Mouse (Mus musculus): ENCODE data around the gene Soat1. TPM values are rescaled to one million over a fixed set of nuclear protein-coding genes. Genes with fewer than 3 reads are reported as not detected.

Gene Soat1
- total RNA-seq, 2 experiments from 2014 or later = 40.8 to 48.5 TPM

DNA sequence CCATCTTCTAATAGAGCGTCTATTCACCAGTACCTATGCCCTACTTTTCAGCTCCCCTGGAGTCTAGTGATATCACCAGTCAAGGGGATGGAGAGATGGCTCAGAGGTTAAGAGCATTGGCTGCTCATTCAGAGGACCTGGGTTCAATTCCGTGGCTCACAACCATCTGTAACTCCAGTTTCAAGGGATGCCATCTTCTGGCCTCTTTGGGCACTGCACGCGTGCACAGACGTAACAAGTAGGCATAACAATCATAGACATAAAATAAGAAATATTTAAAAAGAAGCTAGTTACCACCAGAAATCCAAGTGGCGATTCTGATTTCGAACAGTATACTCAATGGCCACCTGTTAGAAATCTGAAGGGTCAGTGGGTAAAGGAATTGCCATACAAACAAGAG lies 13.4 kb upstream of the Soat1 start:
- intact Hi-C loops (cut with DNase I) = no loop called here
- no peak; the same call in none of the 2 replicates for TF ChIP-seq CTCF (IDR thresholded peaks at IDR 0.05)
- H3K4me3 ChIP-seq = no peak overlapping the region
- no peak overlapping the region for H3K27ac ChIP-seq
- DNase-seq (ENCODE audit: extremely low spot score in 1 of 2, low spot score in 2 of 2) = no peak

DNA sequence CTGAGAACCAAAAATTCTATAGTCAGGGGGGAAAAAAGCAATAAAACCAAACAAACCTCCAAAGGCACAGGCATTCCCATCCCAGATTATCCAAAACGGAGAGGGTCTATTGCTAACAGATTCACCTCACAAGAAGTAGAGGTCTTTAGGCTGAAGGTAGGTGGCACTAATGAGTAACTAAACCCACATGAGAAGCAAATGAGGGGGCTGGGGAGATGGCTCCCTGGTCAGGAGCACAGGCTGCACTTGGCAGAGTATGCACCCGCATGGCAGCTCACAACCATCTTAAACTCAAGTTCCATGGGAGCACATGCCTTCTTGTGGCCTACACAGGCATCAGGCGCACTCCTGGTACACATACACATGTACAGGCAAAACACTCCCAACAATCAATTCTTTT lies 7.7 kb upstream of the Soat1 start:
- H3K27ac ChIP-seq = no peak overlapping the region
- intact Hi-C loops (cut with DNase I) = no loop called here
- no peak overlapping the region for H3K4me3 ChIP-seq
- no peak for TF ChIP-seq CTCF (IDR thresholded peaks at IDR 0.05)
- DNase-seq (ENCODE audit: extremely low spot score in 1 of 2, low spot score in 2 of 2) = no peak

DNA sequence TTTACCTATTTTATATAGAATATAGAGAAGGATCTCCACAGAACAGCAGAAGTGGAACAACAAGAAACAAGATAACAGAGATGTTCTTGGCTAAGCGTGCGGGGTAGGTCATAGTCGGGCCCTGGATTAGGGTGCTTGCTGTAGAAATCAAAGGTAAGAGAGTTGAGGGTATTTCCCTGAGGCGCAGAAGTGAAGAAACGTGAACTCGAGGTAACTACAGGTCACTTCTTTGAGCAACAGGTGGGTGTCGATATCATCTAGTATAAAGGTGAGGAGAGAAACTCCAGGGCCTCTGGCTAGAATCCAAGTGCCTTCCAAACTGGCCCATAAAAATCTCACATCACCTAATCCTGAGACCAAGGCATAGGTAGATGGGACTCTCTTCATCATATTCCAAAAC lies 2.4 kb upstream of the Soat1 start:
- no peak for DNase-seq (ENCODE audit: extremely low spot score in 1 of 2, low spot score in 2 of 2)
- intact Hi-C loops (cut with DNase I) = no loop called here
- no peak overlapping the region for H3K4me3 ChIP-seq

DNA sequence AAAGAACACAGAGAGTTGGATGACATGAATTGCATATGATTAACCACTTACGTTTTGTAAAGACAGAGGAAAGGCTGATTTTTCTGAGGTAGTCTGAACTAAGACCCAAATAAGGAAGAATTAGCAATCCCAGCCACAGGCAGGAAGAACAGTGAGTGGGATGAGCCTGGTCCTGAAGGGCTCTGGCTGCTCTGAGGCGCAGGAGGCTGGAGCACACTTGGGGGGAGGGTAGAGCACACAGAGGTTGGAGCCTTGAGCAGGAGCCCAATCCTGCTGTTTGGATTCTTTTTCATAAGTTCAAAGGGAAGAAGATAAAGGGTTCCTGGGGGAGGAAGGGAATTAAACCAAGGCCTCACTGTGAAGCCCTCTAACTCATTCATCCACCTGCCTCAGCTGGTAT lies 1.9 kb upstream of the Soat1 start:
- intact Hi-C loops (cut with DNase I) = no loop called here
- TF ChIP-seq CTCF (IDR thresholded peaks at IDR 0.05) = no peak
- Histone ChIP-seq H3K27ac (no peak overlapping the region), H3K4me3 (no peak overlapping the region)
- DNase-seq (ENCODE audit: extremely low spot score in 1 of 2, low spot score in 2 of 2) = no peak

More for the DNA sequence above, 2.4 kb upstream of the Soat1 start:
- TF ChIP-seq CTCF (IDR thresholded peaks at IDR 0.05) = no peak
- no peak overlapping the region for H3K27ac ChIP-seq

DNA sequence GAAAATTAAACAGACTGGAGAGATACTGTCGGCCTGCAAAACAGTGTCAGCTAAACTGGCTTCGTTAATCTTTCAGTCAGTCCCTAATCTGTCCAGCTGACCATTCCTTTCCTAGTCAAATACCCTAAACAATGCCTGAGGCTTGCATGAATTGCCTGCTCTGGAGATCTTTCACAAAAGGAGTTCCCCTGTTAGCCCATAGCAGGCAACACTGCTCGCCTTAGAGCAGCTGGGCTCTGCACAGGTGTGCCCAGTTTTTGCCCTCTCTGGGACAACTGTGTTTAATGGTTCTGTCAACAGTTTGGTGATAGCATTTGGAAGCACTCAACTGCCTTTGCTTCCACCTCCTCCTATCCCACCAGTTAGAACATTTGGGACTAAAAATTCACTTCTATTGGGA lies 723 bp upstream of the Soat1 start:
- no peak for DNase-seq (ENCODE audit: extremely low spot score in 1 of 2, low spot score in 2 of 2)
- Histone ChIP-seq H3K27ac (no peak overlapping the region), H3K4me3 (no peak overlapping the region)
- intact Hi-C loops (cut with DNase I) = loop anchor here (2.0 kb wide), 1 partner anchor 54 kb away; the partner anchor contains the start of gene Axdnd1
- TF ChIP-seq CTCF (IDR thresholded peaks at IDR 0.05) = no peak

DNA sequence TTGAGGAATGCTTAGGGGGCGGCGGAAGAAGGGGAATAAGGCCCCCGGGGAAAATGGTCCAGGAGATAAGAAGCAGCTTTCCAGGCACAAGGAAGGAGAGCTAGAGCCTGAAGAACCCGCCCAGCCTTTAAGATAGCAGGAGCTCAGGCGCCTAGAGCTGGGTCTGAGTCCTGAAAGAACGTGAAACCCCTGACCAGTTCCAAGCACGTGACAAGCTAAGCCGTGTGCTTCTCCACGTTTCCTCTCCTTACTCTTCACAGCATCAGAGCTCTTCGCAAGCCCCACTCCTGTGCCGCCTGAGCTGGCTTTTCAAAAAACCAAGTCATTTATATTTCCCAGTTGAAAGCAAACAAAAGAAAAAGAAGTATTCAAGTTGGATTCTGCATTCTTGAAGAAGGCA lies 1.1 kb downstream of the Soat1 start:
- no peak for TF ChIP-seq CTCF (IDR thresholded peaks at IDR 0.05)
- DNase-seq (ENCODE audit: extremely low spot score in 1 of 2, low spot score in 2 of 2) = no peak
- Histone ChIP-seq H3K4me3 (peak overlapping the region; percentile 95), H3K27ac (no peak overlapping the region)
- intact Hi-C loops (cut with DNase I) = loop anchor here (2.0 kb wide), 1 partner anchor 86 kb away; the partner anchor contains the start of gene Abl2

DNA sequence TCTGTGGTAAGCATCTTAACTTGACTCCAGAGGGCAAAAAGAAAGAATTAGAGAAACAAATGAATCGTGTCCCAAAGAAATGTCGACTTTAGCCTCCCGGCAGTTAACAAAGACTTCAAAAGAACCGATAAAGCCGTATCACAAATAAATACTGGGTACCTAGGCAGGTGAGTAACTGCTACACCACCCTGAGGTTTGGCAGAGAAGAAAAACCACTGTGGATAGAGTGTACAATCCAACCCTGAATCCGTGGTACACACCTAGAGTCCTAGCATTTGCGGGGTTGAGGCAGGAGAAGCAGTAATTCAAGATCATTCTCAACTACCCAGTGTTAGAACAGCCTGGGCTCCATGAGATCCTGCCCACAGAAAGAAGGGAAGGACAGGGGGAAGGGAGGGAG lies 2.2 kb downstream of the Soat1 start:
- intact Hi-C loops (cut with DNase I) = loop anchor here (2.0 kb wide), 1 partner anchor 87 kb away; the partner anchor contains the start of gene Abl2
- TF ChIP-seq CTCF (IDR thresholded peaks at IDR 0.05) = no peak
- H3K27ac ChIP-seq = no peak overlapping the region
- DNase-seq (ENCODE audit: extremely low spot score in 1 of 2, low spot score in 2 of 2) = no peak
- H3K4me3 ChIP-seq = no peak overlapping the region

DNA sequence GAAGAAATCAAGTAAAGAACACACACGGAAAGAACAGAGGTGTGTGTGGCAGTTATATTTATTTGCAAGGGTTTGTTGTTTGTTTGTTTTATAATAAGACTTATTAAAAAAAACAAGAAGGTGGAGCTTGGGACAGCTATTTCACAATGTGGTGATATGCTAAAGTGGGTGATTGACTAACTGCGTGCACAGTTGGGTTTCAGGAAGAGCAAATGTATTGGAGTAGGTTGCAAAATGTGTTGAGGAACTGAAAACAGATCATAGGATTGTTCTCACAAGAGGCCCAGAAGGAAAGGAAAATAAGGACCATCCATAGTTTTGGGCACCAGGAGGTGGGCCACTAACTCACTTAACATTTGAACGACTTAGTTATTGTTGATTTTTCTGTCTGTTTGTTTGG lies 3.1 kb downstream of the Soat1 start:
- Histone ChIP-seq H3K27ac (no peak overlapping the region), H3K4me3 (no peak overlapping the region)
- DNase-seq (ENCODE audit: extremely low spot score in 1 of 2, low spot score in 2 of 2) = no peak
- intact Hi-C loops (cut with DNase I) = no loop called here
- TF ChIP-seq CTCF (IDR thresholded peaks at IDR 0.05) = no peak

DNA sequence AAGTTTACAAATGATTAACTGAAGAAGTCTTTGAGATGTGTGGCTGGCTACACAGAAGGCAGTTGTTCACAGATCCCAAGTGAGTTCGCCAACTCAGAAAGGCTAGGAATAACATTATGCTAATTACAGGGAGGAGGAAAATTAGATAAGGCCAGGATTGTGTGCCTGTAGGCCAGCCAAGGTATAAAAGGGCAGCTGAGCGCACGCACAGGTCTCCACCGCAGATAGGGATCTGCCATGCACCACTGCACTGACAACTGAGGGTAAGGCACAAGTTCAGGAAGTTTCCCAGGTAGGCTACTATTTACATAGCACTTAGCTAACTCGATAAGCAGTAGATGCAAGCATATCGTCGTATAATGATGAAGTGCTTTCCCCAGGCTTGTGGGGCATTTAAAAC lies 3.6 kb downstream of the Soat1 start:
- no peak for DNase-seq (ENCODE audit: extremely low spot score in 1 of 2, low spot score in 2 of 2)
- intact Hi-C loops (cut with DNase I) = no loop called here
- Histone ChIP-seq H3K27ac (no peak overlapping the region), H3K4me3 (no peak overlapping the region)
- no peak for TF ChIP-seq CTCF (IDR thresholded peaks at IDR 0.05)

DNA sequence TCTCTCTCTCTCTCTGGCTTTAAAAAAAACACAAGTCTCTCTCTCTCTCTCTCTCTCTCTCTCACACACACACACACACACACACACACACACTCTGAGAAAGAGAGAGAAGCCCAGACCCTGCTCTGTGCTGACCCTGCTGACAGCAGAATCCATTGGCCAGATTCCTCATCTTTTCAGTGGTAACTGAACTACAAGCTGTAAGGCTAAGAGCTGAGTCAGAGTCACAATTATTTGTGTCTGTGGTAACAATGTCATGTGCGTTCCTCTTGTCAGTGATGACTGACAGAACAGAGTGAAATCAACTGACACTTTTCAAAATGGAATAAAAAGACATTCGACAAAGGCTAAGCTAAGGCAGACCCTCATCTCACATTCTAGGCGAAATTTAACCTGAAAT lies 5.6 kb downstream of the Soat1 start:
- no peak for DNase-seq (ENCODE audit: extremely low spot score in 1 of 2, low spot score in 2 of 2)
- intact Hi-C loops (cut with DNase I) = no loop called here
- TF ChIP-seq CTCF (IDR thresholded peaks at IDR 0.05) = no peak
- Histone ChIP-seq H3K4me3 (no peak overlapping the region), H3K27ac (no peak overlapping the region)

DNA sequence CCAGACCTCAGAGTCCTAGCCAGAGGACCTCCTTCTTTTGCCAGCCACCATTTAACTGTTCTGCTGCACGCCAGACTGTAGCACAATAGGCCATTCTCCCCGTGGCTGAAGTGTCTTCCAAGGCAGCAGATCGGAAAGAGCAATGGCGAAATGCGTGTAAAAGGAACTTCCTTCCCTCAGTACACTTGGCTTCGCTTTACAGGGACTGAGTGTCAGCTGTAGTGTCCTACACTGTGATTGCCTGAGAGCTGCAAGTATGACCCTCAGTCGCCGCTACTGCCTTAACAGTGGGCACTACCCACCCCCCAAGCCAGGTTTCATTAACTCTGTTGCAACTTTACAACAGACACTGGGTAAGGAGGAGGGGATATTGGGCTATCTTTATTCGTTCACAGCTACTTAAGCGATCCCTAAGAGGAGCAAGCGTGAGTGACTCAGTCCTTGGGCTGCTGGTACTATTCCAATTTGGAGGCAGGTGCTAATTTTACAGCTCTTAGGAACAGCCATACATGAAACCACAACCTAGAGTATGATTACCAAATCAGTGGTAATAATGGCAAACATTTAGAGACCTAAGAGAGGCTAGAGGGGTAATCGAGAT lies 6.4 kb downstream of the Soat1 start:
- no peak overlapping the region for H3K27ac ChIP-seq
- DNase-seq (ENCODE audit: extremely low spot score in 1 of 2, low spot score in 2 of 2) = peak in 1 of 2 experiments; percentile 17
- no peak overlapping the region for H3K4me3 ChIP-seq
- intact Hi-C loops (cut with DNase I) = no loop called here
- TF ChIP-seq CTCF (IDR thresholded peaks at IDR 0.05) = no peak

DNA sequence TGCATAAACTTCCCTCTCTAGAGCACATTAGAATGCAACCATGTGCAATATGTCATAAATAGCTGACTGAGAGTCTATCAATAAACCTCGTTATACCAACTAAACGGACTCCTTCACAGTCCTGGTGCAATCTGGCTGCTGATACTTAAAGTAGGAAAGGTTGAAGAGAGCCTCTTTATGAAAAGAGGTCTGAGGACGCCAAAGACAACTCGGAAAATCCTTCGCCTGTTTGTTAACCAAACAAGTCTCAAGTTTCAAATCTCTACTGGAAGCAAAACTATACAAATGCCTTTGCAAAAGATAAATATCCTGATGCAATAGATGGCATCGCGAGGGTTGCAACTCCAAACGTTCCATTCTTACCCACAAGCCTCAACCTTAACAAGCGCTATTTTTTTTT lies 9.2 kb downstream of the Soat1 start:
- no peak for TF ChIP-seq CTCF (IDR thresholded peaks at IDR 0.05)

More for the DNA sequence above, 9.2 kb downstream of the Soat1 start:
- Histone ChIP-seq H3K27ac (no peak overlapping the region), H3K4me3 (no peak overlapping the region)
- no peak for DNase-seq (ENCODE audit: extremely low spot score in 1 of 2, low spot score in 2 of 2)
- intact Hi-C loops (cut with DNase I) = no loop called here
